Mouse (Mus musculus) liver, adult (tissue): ENCODE data around the gene Gm17662.

Experiments
- GATA4 ChIP-seq: IDR thresholded peaks from 2 replicates; pipeline ENCODE4 v1.6.1; 2014; ENCODE audit warnings: mild to moderate bottlenecking, low read length; ENCODE audit not compliant: insufficient replicate concordance

Gm17662 gene

DNA sequence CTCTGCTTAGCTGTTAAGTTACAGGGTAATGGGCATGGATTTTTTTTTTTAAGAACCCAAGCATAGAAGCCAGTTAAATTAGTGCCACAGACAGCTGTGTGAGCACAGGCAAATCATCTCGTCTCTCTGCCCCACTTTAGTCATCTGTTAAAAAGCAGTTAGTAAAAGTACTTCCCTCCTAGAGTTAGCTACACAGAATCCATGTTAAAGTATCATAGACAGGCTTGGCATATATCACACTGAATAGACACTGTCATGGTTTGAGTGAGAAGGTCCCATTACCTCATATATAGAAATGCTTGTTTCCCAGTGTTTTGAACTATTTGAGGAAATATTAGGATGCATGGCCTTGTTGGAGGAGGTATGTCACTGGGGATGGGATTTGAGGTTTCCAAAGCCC is at the start of gene Gm17662:
Gene Gm17662, plus strand, starts transcription at position 301 of the 400 bp plus-strand sequence.
- TF ChIP-seq GATA4: no peak

DNA sequence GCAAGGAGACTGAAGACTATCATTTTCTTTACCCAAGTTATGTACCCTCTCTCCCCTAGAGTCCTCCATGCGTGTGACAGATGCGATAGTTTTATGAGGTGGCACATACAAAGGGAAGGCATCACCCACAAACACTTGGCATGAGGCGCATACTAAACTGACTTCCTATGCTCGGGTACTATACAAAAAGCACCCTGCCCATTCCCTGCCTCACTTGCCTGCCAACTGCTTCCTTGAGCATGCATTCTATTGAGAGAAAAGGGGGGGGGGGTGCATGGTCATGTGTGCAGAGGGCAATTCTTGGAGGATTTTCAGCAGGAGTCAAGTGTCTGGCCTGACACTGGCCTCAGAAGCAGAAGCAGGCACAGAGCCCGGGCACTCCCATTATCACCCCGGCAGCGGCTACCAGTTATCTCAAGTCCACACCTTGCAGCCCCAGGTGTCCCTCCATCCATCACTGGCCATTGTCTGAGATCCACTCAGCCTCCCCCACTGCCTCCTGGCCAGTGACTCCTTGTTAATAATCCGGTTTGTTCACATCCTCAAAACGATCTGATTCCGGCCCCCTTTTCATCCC is 46.3 kb upstream of the Gm17662 start:
- TF ChIP-seq GATA4: no peak

DNA sequence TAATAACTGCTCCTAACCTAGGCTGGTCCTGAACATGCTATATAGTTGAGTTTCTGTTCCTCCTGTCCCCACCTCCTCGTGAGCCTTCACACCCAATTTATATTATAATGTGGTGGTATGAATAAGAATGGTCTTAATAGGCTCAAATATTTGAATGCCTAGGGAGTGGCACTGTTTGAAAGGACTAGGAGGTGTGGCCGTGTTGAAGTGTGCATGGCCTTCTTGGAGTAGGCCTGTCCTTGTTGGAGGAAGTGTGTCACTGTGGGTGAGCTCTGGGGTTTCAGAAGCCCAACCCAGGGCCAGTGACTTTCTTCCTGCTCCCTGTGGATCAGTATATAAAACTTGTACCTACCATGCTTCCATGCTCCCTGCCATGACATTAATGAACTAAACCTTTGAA is 43.5 kb upstream of the Gm17662 start:
- TF ChIP-seq GATA4: no peak

DNA sequence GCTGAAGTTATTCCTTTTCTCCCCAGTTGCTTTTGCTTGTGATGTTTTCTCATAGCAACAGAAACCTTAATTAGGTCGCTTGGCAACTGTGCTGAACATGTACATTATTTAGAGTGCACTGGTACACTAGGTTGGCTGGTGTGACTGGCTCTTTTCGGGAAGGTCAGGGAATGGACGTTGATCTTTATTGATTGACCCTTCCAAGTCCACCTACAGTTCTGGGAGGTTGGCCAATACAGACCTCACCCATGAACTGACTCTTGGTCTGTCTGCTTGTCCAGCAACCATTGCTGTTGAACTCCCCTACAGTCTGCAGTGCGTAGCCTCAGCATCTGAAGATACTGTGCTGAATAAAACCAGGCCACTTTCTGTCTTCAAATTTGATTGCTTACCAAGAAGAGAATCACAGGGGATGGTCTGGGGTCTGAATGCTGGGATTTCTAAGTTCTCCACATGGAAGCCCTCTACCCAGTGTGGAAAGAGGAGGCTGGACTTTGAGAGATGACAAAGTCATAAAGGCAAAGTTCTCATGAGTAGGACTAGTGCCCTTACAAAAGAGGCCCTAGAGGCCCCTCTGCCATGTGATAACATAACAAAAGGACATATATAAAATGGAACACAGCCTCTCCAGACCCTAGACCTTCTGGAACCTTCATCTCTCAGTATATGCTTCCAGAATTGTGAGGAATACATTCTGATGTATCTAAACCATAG is 40.5 kb upstream of the Gm17662 start:
- TF ChIP-seq GATA4: no peak

DNA sequence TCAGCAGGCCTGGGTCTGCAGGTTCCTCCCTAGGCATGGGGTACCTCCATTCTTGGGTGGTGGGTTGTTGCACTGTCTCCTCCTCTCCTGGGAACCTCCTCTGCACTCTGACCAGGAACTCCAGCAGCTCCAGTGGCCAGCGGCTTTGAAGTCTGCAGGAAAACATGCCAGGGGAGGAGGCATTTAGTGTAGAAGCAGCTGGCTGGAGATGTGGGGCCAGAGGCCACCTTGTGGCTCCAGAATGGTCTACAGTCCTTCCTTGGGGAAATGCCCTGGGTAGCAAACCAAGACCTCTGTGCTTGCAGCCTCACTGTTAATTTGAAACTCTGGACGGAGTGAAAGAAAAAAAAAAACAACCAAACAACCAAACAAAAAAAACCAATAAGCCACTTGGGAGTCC is 39.6 kb upstream of the Gm17662 start:
- no peak for TF ChIP-seq GATA4

DNA sequence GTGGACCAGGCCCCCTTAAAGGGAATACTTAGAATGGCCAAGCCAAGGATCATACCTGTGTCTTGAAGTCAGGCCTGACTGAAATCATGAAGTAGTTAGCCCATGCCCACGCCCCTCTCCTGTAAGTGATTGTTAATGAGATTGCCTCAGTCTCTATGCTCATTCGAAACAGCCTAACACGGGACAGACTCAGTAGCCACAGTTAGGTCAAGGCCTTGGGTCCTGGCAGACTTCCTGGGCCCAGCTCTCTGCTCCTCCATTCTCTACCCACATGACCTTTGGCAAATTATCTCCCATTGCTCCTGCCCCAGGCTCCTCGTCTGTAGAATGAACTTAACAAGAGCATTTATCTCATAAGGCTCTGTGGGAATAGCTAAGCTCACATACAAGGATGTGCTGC is 38.1 kb upstream of the Gm17662 start:
- TF ChIP-seq GATA4: no peak

DNA sequence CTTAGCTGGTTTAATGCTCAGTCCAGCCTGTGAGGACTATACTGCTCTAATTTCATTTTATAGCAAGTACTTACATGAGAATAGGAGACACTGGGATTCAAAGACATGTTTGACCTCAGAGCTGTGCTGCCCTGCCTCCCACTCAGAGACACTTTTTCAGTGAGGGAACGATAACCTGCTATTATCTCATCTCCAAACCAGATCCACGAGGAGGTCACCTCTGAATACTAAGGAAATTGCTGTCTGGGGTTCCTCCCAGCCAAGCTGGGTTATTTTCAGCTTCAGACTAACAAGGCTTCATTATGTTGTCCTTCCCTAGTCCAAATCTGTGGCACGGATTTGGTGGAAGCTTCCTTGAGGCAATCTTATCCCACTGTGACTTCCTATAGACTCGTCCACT is 37.2 kb upstream of the Gm17662 start:
- no peak for TF ChIP-seq GATA4

DNA sequence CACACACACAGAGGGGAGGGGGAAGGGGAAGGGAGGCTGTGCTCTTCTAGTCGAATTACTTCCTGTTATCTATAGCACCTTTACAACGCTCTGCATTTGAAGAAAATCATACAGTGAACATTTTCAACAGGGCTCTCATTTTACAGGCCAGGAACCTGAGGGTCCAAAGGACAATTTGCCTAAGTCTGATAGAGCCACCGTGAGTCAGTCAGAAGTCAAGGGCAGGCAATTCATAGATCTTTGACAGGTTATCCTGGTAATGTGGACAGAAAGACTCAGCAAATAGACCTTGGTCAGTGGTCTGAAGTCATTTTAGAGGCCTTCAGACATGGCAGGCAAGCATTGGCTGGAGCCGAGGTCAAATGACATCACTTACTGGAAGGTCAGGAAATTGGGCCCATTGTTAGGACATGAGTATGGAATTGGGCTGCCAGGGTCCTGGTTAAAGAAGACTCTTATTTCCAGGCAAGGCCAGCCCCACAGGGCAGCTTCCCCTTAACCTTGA is 33.5 kb upstream of the Gm17662 start:
- TF ChIP-seq GATA4: peak; percentile 38; the same call in 1 of the 2 replicates

DNA sequence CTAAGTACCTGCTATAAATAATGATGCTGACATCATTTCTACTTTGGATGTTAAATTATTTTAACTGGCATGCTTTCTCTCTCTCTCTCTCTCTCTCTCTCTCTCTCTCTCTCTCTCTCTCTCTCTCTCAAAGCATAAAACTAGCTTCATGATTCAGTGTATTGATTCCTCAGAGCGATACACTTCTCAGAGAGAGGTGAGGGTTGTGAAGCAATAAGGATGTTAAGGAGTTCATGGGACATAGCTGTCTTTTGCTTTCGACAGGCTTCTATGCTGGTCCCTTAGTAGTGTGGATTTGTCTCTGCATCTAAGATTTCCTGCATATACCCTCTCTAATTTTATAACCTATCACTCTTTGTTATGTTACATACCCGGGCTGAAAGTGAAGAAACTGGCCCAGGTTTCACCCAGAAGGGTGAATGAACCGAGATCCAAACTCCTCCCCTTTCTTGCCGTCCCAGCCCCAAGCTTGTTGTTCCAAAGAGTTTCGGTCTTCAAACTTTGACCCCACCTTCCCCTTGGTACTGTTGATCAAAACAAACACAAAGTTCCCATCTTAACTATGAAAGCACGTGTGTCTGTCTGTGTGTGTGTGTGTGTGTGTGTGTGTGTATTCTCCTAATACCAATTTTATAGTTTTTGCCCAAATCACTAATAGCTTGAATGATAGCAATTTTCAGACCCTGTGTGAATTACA is 32.6 kb upstream of the Gm17662 start:
- TF ChIP-seq GATA4: no peak

DNA sequence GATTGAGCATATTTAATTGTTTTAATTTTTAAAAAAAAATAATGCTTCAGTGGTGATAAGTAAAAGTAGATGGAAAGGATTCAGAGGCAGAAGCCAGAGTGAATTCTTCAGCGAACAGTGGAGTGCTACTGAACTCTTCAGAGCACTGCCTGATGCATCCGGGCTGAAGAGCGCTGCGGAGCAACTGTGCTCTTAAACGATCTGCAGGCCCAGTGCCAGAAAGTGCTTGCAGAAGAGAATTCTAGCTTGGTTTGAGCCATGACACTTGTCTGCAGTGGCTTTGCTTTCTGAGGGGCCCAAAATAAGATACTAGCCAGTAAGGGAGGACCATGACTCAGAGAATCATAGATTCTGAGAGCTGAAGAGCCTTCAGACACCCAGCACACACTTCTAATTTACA is 28.2 kb upstream of the Gm17662 start:
- no peak for TF ChIP-seq GATA4

DNA sequence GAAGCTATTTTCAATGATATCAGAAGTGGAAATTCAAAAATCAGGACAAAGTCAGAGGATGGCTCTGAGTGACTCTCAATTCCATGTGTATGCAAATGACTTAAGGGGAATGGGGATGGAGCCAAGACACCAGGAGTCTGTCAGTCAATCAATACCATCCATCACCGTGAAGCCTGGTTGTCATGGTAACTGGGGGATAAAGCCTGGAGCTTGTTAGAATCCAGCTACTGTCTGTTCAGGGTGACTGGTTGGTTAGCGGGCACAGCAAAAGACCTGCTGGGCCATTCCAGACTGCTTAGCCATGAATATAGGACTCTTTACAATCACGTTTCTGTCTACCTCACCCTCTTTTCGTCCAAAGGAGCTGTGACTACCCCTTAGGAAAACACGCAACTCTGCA is 22.0 kb upstream of the Gm17662 start:
- no peak for TF ChIP-seq GATA4

DNA sequence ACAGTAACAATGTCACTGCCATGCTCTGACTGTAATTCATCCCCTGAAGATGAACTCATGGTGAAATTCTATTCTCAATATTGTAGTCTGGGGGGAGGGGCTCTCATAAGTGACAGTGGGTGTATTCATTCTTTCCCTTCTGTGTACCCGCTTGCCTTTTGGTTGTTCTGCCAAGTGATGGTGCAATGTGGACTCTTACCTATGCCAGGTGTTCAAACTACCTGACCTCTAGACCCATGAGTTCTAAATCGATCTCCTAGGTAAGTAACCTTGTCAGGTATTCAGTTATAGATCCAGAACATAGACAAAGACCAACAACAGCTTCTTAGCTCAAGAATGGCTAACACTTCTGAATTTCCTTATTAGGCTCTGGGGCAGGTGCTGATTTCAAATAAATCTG is 18.8 kb upstream of the Gm17662 start:
- no peak for TF ChIP-seq GATA4

DNA sequence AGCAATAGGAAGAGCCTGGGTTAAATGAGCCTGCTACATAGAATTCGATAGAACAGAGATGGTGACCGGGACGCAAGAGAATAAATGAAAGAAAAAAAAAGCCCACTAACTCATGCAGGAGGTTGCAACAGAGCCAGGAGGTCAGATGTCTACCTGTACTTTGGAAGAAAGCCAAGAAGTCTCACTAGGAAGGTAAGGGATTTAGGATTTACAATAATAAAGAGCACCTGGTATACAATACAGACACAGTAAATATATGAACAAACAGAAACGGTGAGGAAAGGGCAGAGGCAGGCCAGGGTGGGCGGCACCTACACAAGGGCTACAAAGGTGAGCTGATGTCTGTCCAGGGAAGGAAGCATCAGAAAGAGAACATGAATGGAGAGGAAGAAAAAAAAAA is 14.9 kb upstream of the Gm17662 start:
- TF ChIP-seq GATA4: no peak

DNA sequence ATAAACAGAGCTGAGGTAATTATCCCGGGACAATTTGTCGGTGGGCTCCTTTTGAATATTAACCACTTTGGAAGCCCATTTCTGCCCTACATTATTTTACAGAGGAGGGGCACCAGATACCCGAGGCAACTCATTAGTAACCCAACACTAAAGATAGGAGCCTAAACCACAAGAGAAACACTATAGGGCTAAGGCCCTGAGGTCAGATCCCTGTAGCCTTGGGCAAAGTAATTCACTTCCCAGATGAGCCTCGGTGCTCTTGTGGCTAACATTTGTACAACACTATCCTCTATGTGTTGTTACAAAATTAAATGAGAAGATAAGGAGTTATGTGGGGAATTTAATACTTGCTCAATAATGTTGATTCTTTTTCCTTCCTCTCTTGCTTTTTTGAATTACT is 13.6 kb upstream of the Gm17662 start:
- no peak for TF ChIP-seq GATA4

DNA sequence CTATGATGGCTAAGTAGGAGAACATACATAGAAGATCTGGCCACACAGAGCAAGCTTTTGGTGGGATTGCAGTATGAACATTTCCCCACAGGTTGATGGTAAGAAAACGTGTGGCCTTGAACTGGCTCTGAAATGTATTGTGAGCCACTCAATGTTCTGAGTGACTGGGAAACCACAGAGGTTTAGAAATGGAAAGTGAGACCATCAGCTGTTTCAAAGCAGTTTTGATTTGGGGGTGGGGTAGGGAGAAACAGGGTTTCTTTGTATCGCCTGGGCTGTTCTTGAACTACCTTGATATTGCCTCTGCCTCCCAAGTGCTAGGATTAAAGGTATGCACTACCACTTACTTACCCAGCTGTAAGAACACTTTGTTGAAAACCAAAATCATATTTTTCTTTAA is 1.9 kb upstream of the Gm17662 start:
- TF ChIP-seq GATA4: no peak

DNA sequence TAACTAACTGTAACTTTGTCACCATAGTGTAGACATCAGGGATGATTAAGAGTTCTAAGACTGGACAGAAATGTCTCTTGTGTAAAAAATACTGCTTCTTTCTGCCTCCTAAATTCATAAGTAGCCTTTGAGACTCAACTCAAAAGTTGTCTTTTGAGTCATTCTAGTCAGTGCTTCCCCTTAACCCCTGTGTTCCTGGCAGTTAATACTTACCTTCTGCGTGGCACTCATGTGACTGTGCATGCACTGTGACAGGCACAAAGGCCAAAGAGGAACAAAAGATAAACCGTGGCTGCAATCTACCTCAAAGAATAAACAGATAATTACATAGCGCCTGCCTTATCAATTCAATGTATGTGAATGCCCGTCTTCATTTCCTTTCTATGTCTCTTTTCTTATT is 694 bp downstream of the Gm17662 start:
- no peak for TF ChIP-seq GATA4
